Mouse (Mus musculus): ENCODE data around the gene Tyrobp.

GRCm38 (mm10) chr7:30394379-30394778, 19.2 kb upstream of the Tyrobp start:
- TF ChIP-seq POLR2A (IDR thresholded peaks at IDR 0.05; ENCODE audit: low read depth, low read length): no peak
- no peak for TF ChIP-seq CTCF (conservative IDR thresholded peaks at IDR 0.05; ENCODE audit: insufficient read depth, insufficient read length, low read depth, low read length)
